Mouse (Mus musculus) MEL (cell line): ENCODE data around the gene Retsat.

Experiments used
- CTCF ChIP-seq, 3 experiments: IDR thresholded peaks in 2 of 3; conservative IDR thresholded peaks in 1 of 3; 2 replicates each; pipeline ENCODE4 v1.5.1; 2011 to 2012; ENCODE audit warnings: low read length in 3 of 3, low read depth in 2 of 3, mild to moderate bottlenecking in 2 of 3, improper control_type of control experiment in 1 of 3, inconsistent platforms in 1 of 3, mixed read lengths in 1 of 3, moderate library complexity in 1 of 3; ENCODE audit not compliant: control insufficient read depth in 1 of 3, insufficient read depth in 1 of 3, poor library complexity in 1 of 3, severe bottlenecking in 1 of 3
- E2F4 ChIP-seq: IDR thresholded peaks from 2 replicates; pipeline ENCODE4 v1.6.1; 2011; ENCODE audit warnings: low read depth, low read length, improper control_type of control experiment, borderline replicate concordance
- EP300 ChIP-seq, 2 experiments: IDR thresholded peaks; 2 replicates each; pipeline ENCODE4 v1.6.1; 2011; ENCODE audit warnings: improper control_type of control experiment in 2 of 2, low read length in 2 of 2, low read depth in 1 of 2, mild to moderate bottlenecking in 1 of 2
- GATA1 ChIP-seq: IDR thresholded peaks from 2 replicates; pipeline ENCODE4 v1.6.1; 2011; ENCODE audit warnings: low read depth, low read length, improper control_type of control experiment
- HCFC1 ChIP-seq: IDR thresholded peaks from 2 replicates; pipeline ENCODE4 v1.6.1; 2012; ENCODE audit warnings: low read depth, mild to moderate bottlenecking, inconsistent platforms, low read length, improper control_type of control experiment, moderate library complexity
- MAX ChIP-seq: IDR thresholded peaks from 2 replicates; pipeline ENCODE4 v1.6.1; 2011; ENCODE audit warnings: low read length, improper control_type of control experiment
- MEF2A ChIP-seq: IDR thresholded peaks from 2 replicates; pipeline ENCODE4 v1.6.1; 2014; ENCODE audit warnings: low read depth, mild to moderate bottlenecking, inconsistent platforms, low read length, improper control_type of control experiment; ENCODE audit not compliant: poor library complexity, insufficient replicate concordance, severe bottlenecking; ENCODE audit errors: extremely low read depth
- POLR2A ChIP-seq, 2 experiments: IDR thresholded peaks; 2 replicates each; pipeline ENCODE4 v1.6.1; 2011 to 2012; ENCODE audit warnings: low read length in 2 of 2, mild to moderate bottlenecking in 2 of 2, control low read depth in 1 of 2, improper control_type of control experiment in 1 of 2, low read depth in 1 of 2, moderate library complexity in 1 of 2; ENCODE audit not compliant: control insufficient read depth in 1 of 2, insufficient read depth in 1 of 2, poor library complexity in 1 of 2
- RAD21 ChIP-seq: IDR thresholded peaks from 2 replicates; pipeline ENCODE4 v1.6.1; 2011; ENCODE audit warnings: mild to moderate bottlenecking, low read depth, low read length, improper control_type of control experiment
- SIN3A ChIP-seq: IDR thresholded peaks from 2 replicates; pipeline ENCODE4 v1.6.1; 2012; ENCODE audit warnings: low read length, improper control_type of control experiment, inconsistent platforms
- SMC3 ChIP-seq: IDR thresholded peaks from 2 replicates; pipeline ENCODE4 v1.6.1; 2011; ENCODE audit warnings: low read depth, low read length, improper control_type of control experiment
- TCF12 ChIP-seq: IDR thresholded peaks from 2 replicates; pipeline ENCODE4 v1.6.1; 2014; ENCODE audit warnings: low read depth, mild to moderate bottlenecking, inconsistent platforms, low read length, improper control_type of control experiment, moderate library complexity
- UBTF ChIP-seq: IDR thresholded peaks from 2 replicates; pipeline ENCODE4 v1.6.1; 2012; ENCODE audit warnings: low read depth, mild to moderate bottlenecking, inconsistent platforms, low read length, improper control_type of control experiment, moderate library complexity, borderline replicate concordance; ENCODE audit not compliant: insufficient read depth
- ZKSCAN1 ChIP-seq: IDR thresholded peaks from 2 replicates; pipeline ENCODE4 v1.6.1; 2012; ENCODE audit warnings: low read depth, mild to moderate bottlenecking, inconsistent platforms, low read length, improper control_type of control experiment, moderate library complexity

DNA sequence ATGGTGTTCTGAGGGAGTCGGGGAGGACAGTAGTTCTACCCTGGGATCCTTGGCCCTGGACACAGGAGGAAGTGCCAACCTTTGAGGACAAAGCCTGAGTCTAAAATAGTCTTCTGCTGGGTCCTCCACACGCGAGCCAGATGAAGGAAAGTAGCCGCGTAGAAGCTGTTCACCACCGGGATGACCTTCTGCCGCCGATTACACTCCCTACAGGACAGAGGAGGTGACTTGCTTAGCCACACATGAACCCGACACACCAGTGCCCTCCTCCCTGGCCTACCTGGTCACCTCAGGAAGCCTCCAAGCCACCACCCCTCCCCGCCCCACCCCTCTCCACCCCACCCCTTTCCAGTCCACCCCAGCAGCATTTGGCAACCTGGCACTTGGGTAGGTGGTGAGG, 29.5 kb upstream of the Retsat start:
- TF ChIP-seq CTCF (IDR thresholded peaks at IDR 0.05 in 2 of 3, conservative IDR thresholded peaks at IDR 0.05 in 1 of 3; ENCODE audit: control insufficient read depth in 1 of 3, insufficient read depth in 1 of 3, low read depth in 2 of 3, low read length in 3 of 3, poor library complexity in 1 of 3, severe bottlenecking in 1 of 3) (no peak), SIN3A (no peak), EP300 (IDR thresholded peaks at IDR 0.05; ENCODE audit: low read depth in 1 of 2, low read length in 2 of 2) (no peak), POLR2A (IDR thresholded peaks at IDR 0.05; ENCODE audit: control insufficient read depth in 1 of 2, insufficient read depth in 1 of 2, low read depth in 1 of 2, low read length in 2 of 2, poor library complexity in 1 of 2) (no peak), SMC3 (no peak), RAD21 (no peak), HCFC1 (no peak), E2F4 (no peak), TCF12 (no peak), GATA1 (no peak), UBTF (no peak), MAX (no peak), MEF2A (no peak), ZKSCAN1 (no peak)
